Mouse (Mus musculus): ENCODE data around the gene Fam177a. TPM values are rescaled to one million over a fixed set of nuclear protein-coding genes. Genes with fewer than 3 reads are reported as not detected.
A peak's percentile ranks its signal among the peaks of the same experiment; 100 is the strongest.
"Not testable (repeated sequence)": the region's sequence is repeated elsewhere in the genome, so short reads cannot be mapped to it uniquely, and the experiment has no call there.

Fam177a gene
- total RNA-seq (2015; ENCODE audit: low replicate concordance) (22.3 TPM in 1 of 2 replicates, not detected in the other), total RNA-seq (2017; ENCODE audit: low replicate concordance) (20.3 and 21.4 TPM in 2 replicates)

DNA sequence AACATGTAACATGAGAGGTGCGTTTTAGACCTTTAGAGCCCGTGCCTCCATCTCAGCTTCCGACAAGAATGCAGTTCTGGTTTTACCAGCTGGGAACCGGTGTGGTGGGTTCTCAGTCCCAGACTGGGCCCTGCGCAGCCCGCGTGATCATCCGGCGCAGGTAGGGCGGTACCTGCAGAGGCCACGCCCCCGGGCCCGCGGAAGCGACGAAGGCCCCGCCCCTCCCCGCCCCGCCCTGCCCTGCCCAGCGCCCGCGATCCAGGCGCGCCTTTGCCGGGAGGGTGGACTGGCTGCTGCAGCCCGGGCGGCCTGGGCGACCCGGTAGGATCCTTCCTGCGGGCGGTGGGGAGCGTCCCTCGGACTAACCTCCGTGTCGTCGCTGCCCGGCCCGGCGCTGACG lies at the start of gene Fam177a:
Gene Fam177a, plus strand, starts transcription at position 228 of the 400 bp plus-strand sequence.
- ATAC-seq (replicated peaks; ENCODE audit: low FRiP score, poor library complexity, severe bottlenecking), result peak; percentile 88

GRCm38 (mm10) chr12:55075296-55075695 lies 49.0 kb upstream of the Fam177a start:
- ATAC-seq (replicated peaks; ENCODE audit: low FRiP score, poor library complexity, severe bottlenecking), result no peak

- not testable (repeated sequence) for ATAC-seq (replicated peaks; ENCODE audit: low FRiP score, poor library complexity, severe bottlenecking)
Observed at GRCm38 (mm10) chr12:55078706-55079105, 45.6 kb upstream of the Fam177a start.

- ATAC-seq (replicated peaks; ENCODE audit: low FRiP score, poor library complexity, severe bottlenecking), result peak; percentile 95
Observed at GRCm38 (mm10) chr12:55079726-55080600, 44.3 kb upstream of the Fam177a start, which contains the start of the genes 2700097O09Rik and Srp54a. TSS of gene 2700097O09Rik (minus strand) at chr12:55080110. TSS of gene Srp54a (plus strand) at chr12:55080262.

DNA sequence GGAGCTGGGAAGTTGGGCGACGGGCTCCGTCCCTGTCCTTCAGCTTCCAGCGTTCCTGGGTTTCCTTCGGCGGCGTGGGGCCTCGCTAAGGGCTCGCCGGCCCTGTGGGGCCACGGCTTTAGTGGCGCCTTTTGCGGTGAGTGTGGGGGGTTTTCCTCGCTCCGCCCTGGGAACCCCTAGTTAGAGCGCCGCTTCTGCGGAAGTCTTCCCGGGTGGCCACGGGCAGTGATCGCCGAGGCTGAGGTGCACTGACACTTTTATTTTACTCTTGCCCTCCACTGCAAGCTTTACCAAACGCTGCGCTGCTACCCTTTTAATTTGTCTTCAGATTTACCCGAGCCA lies 43.7 kb upstream of the Fam177a start:
- not testable (repeated sequence) for ATAC-seq (replicated peaks; ENCODE audit: low FRiP score, poor library complexity, severe bottlenecking)

GRCm38 (mm10) chr12:55092127-55092526 lies 32.1 kb upstream of the Fam177a start:
- ATAC-seq (replicated peaks; ENCODE audit: low FRiP score, poor library complexity, severe bottlenecking), result not testable (repeated sequence)

DNA sequence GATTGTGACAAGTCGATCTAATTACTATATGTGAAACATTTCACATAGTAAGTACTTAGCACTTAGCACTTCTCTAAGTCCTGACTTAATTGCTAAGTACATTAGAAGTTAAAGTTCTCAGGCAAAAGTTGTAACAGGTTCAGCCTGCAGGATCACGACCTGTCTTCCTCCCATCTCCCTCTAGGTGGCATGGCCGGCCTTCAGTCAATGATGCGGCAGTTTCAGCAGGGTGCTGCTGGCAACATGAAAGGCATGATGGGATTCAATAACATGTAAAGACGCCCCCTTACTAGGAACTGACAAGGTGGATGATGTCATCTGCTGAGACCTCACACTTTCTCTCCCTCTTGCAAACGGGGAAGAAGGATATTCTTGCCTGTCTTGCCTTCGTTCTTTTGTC lies 11.7 kb upstream of the Fam177a start:
- ATAC-seq (replicated peaks; ENCODE audit: low FRiP score, poor library complexity, severe bottlenecking), result peak; percentile 54

- peak; percentile 87 for ATAC-seq (replicated peaks; ENCODE audit: low FRiP score, poor library complexity, severe bottlenecking)
Observed at GRCm38 (mm10) chr12:55124731-55125130, 462 bp downstream of the Fam177a start.

- ATAC-seq (replicated peaks; ENCODE audit: low FRiP score, poor library complexity, severe bottlenecking), result not testable (repeated sequence)
Observed at GRCm38 (mm10) chr12:55135540-55135939, 11.3 kb downstream of the Fam177a start.

- ATAC-seq (replicated peaks; ENCODE audit: low FRiP score, poor library complexity, severe bottlenecking), result not testable (repeated sequence)
Observed at GRCm38 (mm10) chr12:55137859-55138258, 13.6 kb downstream of the Fam177a start.

DNA sequence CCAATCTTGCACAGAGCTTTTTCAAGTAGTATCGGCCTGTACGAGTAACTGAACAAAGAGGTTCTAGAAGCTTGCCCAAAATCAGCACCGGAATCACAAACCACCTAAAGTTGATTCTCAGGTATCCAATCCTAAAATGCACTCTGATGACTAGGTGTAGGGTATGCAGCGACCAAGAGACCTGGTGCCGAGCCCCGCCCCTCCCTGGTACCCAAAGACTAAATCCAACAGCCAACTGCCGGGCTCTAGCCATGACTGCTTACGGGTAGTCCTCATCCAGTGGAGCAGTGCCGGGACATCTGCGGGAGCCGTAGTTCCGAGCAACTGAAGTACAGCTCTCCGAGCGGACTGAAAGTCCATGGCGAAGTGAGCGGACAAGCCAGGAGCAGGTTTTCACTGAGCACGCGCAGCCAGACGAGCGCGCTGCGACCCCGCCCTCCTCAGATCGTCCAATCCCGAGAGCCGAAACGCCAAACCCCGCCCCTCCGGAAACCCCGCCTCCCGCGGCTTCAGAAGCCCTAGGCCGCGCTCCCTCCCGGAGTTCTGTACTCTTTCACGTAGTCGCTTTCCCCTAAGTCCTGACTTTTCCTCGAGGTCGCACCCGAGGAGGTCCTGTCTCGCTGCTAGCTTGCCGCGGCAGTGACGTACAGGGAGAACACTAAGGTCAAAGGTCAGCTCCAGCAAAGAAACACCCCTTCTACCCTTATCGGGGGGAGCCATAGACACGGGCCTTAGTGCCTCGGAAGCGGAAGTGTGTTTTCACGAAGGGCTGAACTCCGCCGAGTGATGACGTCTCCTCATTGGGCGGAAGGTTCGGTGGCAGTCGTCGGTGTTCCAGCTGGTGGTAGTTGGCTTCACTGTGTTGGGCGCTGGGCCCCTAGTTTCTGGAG lies 30.5 kb downstream of the Fam177a start, which contains the start of gene Srp54b:
Gene Srp54b, plus strand, starts transcription at position 546 of the 890 bp plus-strand sequence.
- ATAC-seq (replicated peaks; ENCODE audit: low FRiP score, poor library complexity, severe bottlenecking), result peak; percentile 94

DNA sequence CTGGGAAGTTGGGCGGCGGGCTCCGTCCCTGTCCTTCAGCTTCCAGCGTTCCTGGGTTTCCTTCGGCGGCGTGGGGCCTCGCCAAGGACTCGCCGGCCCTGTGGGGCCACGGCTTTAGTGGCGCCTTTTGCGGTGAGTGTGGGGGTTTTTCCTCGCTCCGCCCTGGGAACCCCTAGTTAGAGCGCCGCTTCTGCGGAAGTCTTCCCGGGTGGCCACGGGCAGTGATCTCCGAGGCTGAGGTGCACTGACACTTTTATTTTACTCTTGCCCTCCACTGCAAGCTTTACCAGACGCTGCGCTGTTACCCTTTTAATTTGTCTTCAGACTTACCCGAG lies 31.1 kb downstream of the Fam177a start:
- not testable (repeated sequence) for ATAC-seq (replicated peaks; ENCODE audit: low FRiP score, poor library complexity, severe bottlenecking)

DNA sequence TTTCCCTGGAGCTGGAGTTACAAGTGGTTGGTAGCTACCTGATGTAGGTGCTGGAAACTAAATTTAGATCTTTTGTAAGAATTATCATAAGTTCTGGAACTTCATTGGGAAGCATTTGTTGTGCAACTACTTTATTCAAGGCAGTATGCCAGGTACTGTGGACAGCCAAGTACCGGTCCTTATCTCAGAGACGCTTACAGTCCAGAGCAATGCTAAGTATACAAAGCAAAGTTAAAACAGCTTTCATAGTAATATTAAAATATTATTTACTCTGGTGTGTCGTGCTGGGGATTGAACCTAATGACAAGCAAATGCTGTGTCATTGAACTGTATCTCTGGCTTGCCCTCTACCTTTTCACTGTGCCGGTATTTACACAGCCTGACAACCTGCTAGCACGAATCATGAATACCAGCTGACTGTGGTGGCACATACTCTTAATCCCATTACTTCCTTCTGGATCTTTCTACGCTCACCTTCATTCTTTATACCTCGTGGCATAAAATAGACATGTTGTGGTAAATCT lies 42.8 kb downstream of the Fam177a start:
- ATAC-seq (replicated peaks; ENCODE audit: low FRiP score, poor library complexity, severe bottlenecking), result not testable (repeated sequence)

GRCm38 (mm10) chr12:55187686-55188085 lies 63.4 kb downstream of the Fam177a start:
- ATAC-seq (replicated peaks; ENCODE audit: low FRiP score, poor library complexity, severe bottlenecking), result peak; percentile 50; the same call in 1 of the 2 replicates

DNA sequence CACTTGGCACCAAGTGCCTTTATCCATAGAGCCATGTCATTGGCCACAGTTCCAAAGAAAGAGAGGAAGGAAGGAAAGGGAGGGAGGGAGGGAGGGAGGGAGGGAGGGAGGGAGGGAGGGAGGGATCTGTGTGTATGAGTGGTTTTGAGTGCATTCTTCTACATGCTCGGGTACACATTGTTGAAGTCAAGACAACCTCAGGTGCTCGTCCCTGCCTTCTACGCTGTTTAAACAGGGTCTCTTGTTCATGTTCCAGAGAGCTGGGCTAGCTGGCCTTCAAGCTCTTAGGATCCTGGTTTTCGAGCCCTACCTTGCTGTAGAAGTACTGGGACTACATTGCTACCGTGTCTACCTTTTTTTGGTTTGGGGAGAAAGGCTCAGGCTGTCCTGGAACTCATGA lies 64.9 kb downstream of the Fam177a start:
- not testable (repeated sequence) for ATAC-seq (replicated peaks; ENCODE audit: low FRiP score, poor library complexity, severe bottlenecking)

Other genes starting within 250 kb of the Fam177a start
- not detected in 2 replicates for gene Gm20403, start 137.9 kb upstream of the Fam177a start, total RNA-seq (2015; ENCODE audit: low replicate concordance)
- not detected in 2 replicates for gene Gm20403, start 137.9 kb upstream of the Fam177a start, total RNA-seq (2017; ENCODE audit: low replicate concordance)
- gene Baz1a, start 110.1 kb upstream of the Fam177a start, total RNA-seq (2015; ENCODE audit: low replicate concordance), result 176 and 191 TPM in 2 replicates
- gene Baz1a, start 110.1 kb upstream of the Fam177a start, total RNA-seq (2017; ENCODE audit: low replicate concordance), result 72.9 and 78.6 TPM in 2 replicates
- 9.7 and 27.2 TPM in 2 replicates for gene 2700097O09Rik, start 44.4 kb upstream of the Fam177a start, total RNA-seq (2015; ENCODE audit: low replicate concordance)
- gene 2700097O09Rik, start 44.4 kb upstream of the Fam177a start, total RNA-seq (2017; ENCODE audit: low replicate concordance), result 6.7 and 9.9 TPM in 2 replicates
- 44.0 and 56.9 TPM in 2 replicates for gene Srp54a, start 44.2 kb upstream of the Fam177a start, total RNA-seq (2015; ENCODE audit: low replicate concordance)
- gene Srp54a, start 44.2 kb upstream of the Fam177a start, total RNA-seq (2017; ENCODE audit: low replicate concordance), result 84.2 and 116 TPM in 2 replicates
- gene Srp54b, start 30.6 kb downstream of the Fam177a start, total RNA-seq (2015; ENCODE audit: low replicate concordance), result 6.8 and 10.5 TPM in 2 replicates
- 8.5 and 38.5 TPM in 2 replicates for gene Srp54b, start 30.6 kb downstream of the Fam177a start, total RNA-seq (2017; ENCODE audit: low replicate concordance)
- gene 1700047I17Rik2, start 75.1 kb downstream of the Fam177a start, total RNA-seq (2015; ENCODE audit: low replicate concordance), result 26.4 TPM in 1 of 2 replicates, not detected in the other
- not detected in 2 replicates for gene 1700047I17Rik2, start 75.1 kb downstream of the Fam177a start, total RNA-seq (2017; ENCODE audit: low replicate concordance)
- gene Srp54c, start 105.7 kb downstream of the Fam177a start, total RNA-seq (2015; ENCODE audit: low replicate concordance), result 14.4 and 25.6 TPM in 2 replicates
- 28.4 and 30.2 TPM in 2 replicates for gene Srp54c, start 105.7 kb downstream of the Fam177a start, total RNA-seq (2017; ENCODE audit: low replicate concordance)
- 10.8 and 13.4 TPM in 2 replicates for gene 1110008L16Rik, start 175.1 kb downstream of the Fam177a start, total RNA-seq (2015; ENCODE audit: low replicate concordance)
- gene 1110008L16Rik, start 175.1 kb downstream of the Fam177a start, total RNA-seq (2017; ENCODE audit: low replicate concordance), result 3.3 and 5.3 TPM in 2 replicates
- 19.8 and 25.6 TPM in 2 replicates for gene Ppp2r3c, start 178.5 kb downstream of the Fam177a start, total RNA-seq (2015; ENCODE audit: low replicate concordance)
- 19.5 and 20.6 TPM in 2 replicates for gene Ppp2r3c, start 178.5 kb downstream of the Fam177a start, total RNA-seq (2017; ENCODE audit: low replicate concordance)

Measured in erythroid progenitor cell, adult 5-6 weeks (primary cell).